Mouse (Mus musculus): ENCODE measurements around the gene Eif3d.

Gene Eif3d

DNA sequence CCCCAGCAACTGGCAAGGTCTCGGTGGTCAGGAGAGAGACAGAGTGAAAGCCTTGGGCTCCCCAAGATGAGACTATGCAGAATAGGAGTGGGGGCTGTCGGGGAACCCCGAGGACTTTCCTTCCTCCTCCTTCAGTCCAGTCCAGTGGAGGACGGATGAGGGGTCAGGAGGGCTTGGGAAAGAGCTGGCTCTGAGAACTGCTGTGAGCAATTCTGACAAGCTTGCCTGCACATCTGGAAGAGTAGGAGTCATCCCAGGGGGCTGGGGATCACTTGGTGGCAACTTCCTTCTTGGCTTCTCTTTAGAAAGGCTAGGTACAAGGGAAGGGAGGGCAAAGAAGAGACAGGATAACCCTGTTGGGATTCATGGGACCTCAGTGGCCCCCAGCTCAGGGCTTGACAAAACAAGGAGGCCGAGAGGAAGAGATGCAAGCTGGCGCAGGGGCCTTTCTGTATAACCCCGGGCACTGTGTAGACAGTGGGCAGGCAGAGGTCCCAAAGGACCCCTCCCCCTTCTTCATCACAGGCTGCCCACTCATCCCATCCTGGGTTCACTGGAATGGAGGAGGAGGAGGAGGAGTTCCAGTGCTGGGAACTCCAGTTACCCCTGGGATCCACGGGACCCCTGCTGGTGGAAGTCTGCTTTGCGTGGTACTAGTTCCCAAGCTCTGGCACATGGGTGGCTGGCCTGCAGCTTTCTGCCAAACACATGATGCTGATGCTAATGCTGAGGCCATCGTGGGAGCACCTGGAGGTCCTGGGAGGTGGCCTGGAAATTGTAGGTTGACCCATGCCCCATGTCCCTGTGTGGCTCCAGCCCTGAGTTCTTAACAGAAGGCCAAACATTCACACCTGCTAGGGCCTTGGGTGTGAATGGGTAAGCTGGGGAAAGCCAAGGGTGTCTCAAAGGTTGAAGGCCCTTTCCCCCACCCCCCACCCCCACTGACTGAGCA lies 49.8 kb downstream of the Eif3d start:
- peak; percentile 81 for DNase-seq (ENCODE audit: low read depth, low spot score)

DNA sequence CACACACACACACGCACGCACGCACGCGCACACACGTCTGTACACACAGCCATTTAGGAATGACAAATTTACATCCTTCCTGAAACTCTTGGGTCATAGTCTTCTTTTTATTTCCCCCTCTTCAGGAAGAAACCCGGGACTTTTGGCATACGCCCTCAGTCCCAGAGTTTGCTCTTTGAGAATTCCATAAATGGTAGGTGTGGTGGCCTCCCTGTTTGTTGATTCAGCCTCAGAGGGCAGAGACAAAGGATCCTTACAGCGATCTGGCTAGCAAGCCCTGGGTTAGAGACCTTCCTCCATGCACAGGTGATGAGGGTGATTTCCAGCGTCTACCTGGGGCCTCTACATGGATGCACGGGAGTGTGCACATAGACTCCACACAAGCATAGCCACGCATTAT lies 51.2 kb downstream of the Eif3d start:
- no peak for DNase-seq (ENCODE audit: low read depth, low spot score)

DNA sequence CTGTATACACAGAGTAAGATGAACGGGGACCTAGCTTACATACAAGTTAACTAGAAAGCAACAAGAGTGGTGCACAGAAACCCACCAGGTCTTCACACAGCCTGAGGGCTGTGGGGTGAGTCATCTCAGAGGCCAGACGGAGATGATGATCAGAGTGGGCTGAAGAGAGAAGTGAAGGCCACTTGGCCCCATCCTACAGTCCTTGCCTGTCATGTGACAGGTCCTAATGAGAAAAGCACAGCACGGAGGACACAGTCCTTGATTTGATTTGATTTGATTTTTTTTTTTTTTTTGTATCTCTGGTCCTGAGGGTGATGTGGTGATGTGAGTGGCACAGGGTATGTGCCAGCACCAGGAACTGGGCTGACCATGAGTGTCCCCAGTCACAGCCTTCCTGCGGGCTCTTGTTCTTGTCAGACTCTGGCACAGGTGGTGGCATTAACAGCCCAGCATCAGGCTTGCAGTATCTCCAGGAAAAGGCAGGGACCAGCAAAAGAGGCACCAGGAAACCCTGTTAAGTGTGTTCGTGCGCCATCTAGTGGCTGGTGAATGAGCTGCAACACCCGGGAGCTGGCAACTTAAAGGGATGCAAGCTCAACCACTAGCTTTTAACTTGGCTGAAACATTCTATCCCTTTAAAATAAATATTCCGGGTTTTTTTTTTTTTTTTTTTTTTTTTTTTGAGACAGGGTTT lies 53.6 kb downstream of the Eif3d start:
- peak; percentile 97 for DNase-seq (ENCODE audit: low read depth, low spot score)

DNA sequence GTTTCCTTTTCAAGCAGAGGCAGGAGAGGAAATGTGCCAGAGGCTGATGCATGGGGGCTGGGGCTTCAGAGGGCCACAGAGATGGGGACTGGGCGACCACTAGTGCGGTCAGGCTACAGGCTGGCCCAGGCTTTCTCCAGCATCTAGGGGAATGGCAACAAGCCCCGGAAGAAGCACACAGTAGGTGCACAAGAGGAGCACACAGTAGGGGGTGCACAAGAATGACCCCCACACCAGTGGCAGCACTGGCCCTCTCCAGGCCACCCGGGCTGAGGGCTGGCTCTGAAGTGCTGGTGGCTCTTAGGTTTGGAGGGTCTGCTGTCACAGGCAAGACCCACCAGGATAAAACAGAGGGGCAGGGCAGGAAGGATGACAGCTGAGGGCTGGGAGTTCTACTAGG lies 55.3 kb downstream of the Eif3d start:
- DNase-seq (ENCODE audit: low read depth, low spot score) = no peak

DNA sequence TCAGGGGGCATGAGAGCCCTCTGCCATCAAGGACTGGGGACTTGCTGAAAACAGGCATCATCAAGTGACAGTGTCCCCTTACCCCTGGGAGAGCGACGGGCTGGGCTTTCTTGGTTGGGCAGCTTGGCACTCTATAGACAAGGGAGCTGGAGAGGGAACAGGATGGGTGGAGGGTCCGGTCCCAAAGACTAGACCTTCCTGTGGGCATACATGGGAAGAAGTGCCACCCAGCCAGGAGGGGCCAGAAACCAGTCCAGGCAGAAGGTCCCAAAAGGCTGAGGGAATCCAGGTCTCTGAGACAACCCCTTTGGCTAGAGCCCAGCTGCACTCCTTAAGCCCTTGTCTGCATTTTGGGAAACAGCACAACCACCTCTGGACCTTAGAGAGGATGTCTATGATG lies 56.1 kb downstream of the Eif3d start:
- no peak for DNase-seq (ENCODE audit: low read depth, low spot score)

DNA sequence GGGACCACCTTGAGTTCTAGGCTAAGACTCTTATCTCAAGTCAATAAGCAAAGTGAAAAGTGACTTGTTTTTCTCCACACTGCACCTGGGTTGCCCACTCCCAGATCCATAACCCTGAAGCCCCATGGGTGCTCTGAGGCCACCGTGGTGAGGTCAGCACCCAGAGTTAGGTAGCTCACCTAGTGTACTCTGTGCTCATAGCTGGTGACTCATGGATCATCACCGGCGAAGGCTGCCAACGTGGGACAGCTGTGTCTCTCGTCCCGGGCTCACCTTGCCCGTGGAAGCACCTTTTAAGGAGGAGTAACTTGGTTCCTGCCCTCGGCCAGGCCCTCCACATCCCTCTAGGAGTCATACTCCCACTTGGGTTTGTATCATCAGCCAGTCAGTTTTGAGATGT lies 57.6 kb downstream of the Eif3d start:
- DNase-seq (ENCODE audit: low read depth, low spot score) = no peak

DNA sequence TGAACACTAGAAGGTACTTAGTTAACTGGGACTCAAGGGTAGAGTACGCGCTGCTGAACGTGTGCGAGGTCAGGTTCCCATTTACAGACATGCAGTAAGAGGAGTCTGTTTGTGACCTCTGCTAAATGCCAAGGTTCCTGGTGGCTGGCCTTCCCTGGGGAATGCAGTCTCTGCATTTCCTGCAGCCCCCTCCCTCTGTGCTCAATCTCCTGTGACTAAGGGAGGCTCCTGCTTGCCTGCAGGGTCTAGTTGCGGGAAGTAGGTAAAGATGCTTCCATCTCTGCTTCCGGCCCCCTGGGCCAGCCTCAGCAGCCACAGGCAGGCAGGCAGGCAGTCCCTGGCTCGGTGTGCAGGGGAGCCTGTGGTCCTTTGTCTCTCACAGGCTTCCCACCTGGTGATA lies 58.0 kb downstream of the Eif3d start:
- no peak for DNase-seq (ENCODE audit: low read depth, low spot score)

DNA sequence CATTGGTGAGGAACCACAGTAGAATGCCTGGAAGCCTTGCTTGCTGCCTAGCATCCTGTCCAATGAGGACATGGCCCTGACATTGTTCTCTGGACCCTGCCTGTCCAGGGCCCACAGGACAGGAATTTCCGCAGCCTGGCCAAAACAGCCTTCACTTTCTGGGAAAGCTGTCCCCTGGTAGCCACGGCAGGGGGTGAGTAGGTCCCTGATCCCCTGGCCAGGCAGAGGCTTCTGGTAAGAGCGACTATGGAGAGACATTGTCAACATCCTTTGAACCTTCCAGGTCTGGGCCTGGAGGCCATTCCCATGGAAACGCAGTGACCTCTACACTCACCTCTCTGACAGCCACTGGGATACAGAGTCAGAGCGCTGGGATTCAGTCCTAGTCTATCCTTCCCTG lies 58.6 kb downstream of the Eif3d start:
- DNase-seq (ENCODE audit: low read depth, low spot score) = no peak

DNA sequence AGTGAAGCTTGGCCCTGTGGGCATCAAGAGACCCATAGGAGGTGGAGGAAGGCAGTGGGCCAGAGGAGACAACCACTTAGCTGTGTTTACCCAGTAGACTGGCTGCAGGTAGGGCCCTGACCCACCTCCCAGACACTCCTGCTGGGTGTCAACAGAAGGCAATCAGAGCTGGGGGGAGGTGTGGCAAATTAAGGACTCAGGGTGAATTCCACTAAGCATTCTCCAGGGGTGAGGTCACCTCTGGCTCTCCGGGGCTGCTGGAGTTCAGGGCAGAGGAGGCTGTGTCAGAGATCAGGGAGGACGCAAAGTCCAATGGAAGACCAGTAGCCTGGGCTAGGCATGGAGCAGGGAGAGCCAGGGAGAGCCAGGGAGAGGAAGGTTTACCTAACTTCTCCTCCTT lies 59.5 kb downstream of the Eif3d start:
- peak; percentile 79 for DNase-seq (ENCODE audit: low read depth, low spot score)

Measured in 3T3-L1 (cell line).